Mouse (Mus musculus) stomach, embryonic 15.5 days (tissue): Measurements from ENCODE around the gene Foxp1. TPM values are rescaled to one million over a fixed set of nuclear protein-coding genes. Genes with fewer than 3 reads are reported as not detected.

Source experiments
- ATAC-seq: fragments of 200-750 bp; cut with Nextera tagmentation; 2 replicates; pipeline ENCODE4 v1.8.0; 2017; ENCODE audit warnings: low read depth, moderate number of reproducible peaks, moderate TSS enrichment; ENCODE audit not compliant: insufficient read depth, low FRiP score
- H3K27ac ChIP-seq: fragments of 300-500 bp; sonication (generic); 2 replicates; pipeline ENCODE4 v1.5.1; 2015; ENCODE audit warnings: mild to moderate bottlenecking, inconsistent platforms
- H3K27me3 ChIP-seq: fragments of 300-500 bp; sonication (generic); replicated peaks from 2 replicates; pipeline ENCODE4 v1.6.1; 2015; ENCODE audit warnings: inconsistent platforms
- H3K36me3 ChIP-seq: fragments of 300-500 bp; sonication (generic); 2 replicates; pipeline ENCODE4 v1.6.1; 2015; ENCODE audit warnings: inconsistent platforms
- H3K4me1 ChIP-seq: fragments of 300-500 bp; sonication (generic); 2 replicates; pipeline ENCODE4 v1.6.1; 2015; ENCODE audit warnings: inconsistent platforms
- H3K4me2 ChIP-seq: fragments of 300-500 bp; sonication (generic); 2 replicates; pipeline ENCODE4 v1.6.1; 2015; ENCODE audit warnings: mild to moderate bottlenecking, inconsistent platforms
- H3K4me3 ChIP-seq: fragments of 300-500 bp; sonication (generic); replicated peaks from 2 replicates; pipeline ENCODE4 v1.5.1; 2015; ENCODE audit warnings: inconsistent platforms
- H3K9ac ChIP-seq: fragments of 300-500 bp; sonication (generic); 2 replicates; pipeline ENCODE4 v1.6.1; 2015; ENCODE audit warnings: inconsistent platforms
- H3K9me3 ChIP-seq: fragments of 300-500 bp; sonication (generic); 2 replicates; pipeline ENCODE4 v1.6.1; 2016; ENCODE audit warnings: inconsistent platforms
- WGBS: fragments of 180-500 bp; shearing (Covaris S2); methylation state at CpG from one replicate; pipeline ENCODE4 v1.1.7; 2015; 5-methylcytosine and 5-hydroxymethylcytosine counted together
- polyA plus RNA-seq: library from polyadenylated mRNA; unstranded; fragments of >200 nt; fragmentation: Nextera tagmentation; extraction: Ambion mirVana; gene quantifications from 2 replicates; pipeline ENCODE4 v1.2.1, GENCODE M21; 2015

Foxp1 gene
- polyA plus RNA-seq, 1 experiment from 2014 or later, result 105 TPM

DNA sequence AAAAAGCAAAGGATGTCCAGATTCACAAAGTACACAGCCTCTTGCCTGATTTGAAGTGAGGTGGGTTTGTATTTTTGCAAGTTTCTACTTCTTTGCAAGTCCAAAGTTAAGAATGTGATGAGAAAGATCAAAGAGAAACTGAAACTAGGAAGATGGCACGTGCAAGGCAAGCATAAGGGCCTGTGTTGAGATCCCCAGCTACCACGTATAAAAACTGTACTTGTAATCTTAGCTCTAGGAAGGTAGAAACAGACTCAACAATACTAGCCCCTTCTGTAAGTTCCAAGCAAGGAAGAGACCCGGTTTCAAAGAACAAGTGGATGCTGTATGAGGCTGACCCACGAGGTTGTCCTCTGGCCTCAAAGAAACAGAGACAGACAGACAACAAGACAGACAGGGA lies 90.6 kb downstream of the Foxp1 start:
- Histone ChIP-seq H3K9ac (no peak overlapping the region), H3K9me3 (no peaks in the 10 kb centered on the region), H3K27me3 (no peaks in the 10 kb centered on the region), H3K27ac (no peak overlapping the region), H3K36me3 (peaks cover 6% of the 10 kb centered on the region; the same call in 1 of the 2 replicates), H3K4me1 (no peaks in the 10 kb centered on the region), H3K4me2 (no peak overlapping the region), H3K4me3 (no peak overlapping the region)
- WGBS, result 74% methylated on average over 4 of the region's 4 CpGs
- ATAC-seq, result no peak

DNA sequence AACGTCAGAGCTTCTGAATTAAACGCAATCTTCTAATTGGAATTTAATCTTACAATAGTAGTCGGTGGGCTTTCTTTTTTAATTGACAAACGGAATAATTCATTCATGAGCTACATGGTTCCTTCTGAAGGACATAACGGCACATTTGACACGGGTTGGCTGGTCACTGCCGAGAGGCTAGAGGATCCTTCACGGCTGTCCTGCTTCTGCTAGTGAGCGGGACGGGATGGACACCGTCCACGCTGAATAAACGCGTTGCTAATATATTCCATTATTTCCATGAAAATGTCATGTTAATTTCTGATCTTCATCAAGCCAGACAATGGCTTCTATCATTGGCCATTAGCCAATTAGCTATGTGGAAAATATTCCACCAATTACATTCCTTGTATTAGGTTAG lies 92.0 kb downstream of the Foxp1 start:
- Histone ChIP-seq H3K27me3 (no peaks in the 10 kb centered on the region), H3K36me3 (peaks cover 6% of the 10 kb centered on the region; the same call in 1 of the 2 replicates), H3K27ac (no peak overlapping the region), H3K4me1 (0 out of 2 replicates have a peak, but pooled peaks cover 2% of the 10 kb centered on the region), H3K4me3 (no peak overlapping the region), H3K9me3 (no peaks in the 10 kb centered on the region), H3K9ac (no peak overlapping the region), H3K4me2 (no peak overlapping the region)
- WGBS, result 94% methylated on average over 14 of the region's 14 CpGs
- ATAC-seq, result no peak

DNA sequence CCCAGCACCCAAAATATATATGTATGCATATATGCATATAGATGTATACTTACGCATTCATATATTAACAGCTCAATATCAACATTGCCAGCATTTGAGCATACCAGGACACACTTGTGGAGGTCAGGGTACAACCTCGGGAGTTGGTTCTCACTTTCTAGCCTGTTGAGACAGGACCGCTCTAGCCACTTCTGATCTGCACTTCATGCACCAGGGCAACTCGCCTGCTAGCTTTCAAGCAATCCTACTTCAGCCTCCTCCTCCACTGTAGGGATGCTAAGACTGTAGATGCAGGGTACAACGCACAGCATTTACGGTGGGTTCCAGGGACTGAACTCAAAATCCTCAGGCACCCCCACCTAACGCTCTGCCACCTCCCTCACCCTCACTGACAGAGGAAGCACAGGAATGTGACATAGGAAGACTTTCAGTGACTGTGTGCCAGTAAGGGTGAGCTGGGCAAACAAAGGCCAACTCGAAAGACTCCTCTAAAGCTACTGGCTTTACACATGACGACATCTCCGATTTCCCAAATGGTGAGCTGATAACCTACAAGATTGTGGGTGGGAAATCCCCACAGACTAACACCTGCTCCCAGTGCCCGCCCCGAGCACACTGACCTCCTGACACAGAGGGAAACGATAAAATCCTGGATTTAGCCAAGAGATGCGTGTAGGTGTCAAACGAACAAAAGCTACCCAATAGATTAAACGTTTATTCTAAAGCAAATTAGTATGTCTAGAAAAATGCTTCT lies 93.0 kb downstream of the Foxp1 start:
- H3K4me1 ChIP-seq, result 0 out of 2 replicates have a peak, but pooled peaks cover 6% of the 10 kb centered on the region
- 62% methylated on average over 16 of the region's 16 CpGs for WGBS
- no peaks in the 10 kb centered on the region for H3K36me3 ChIP-seq
- no peaks in the 10 kb centered on the region for H3K9me3 ChIP-seq
- no peak overlapping the region for H3K9ac ChIP-seq
- H3K27ac ChIP-seq, result no peak overlapping the region
- no peak overlapping the region for H3K4me2 ChIP-seq
- H3K4me3 ChIP-seq, result no peak overlapping the region
- no peaks in the 10 kb centered on the region for H3K27me3 ChIP-seq
- no peak for ATAC-seq

- Histone ChIP-seq H3K27ac (no peak overlapping the region), H3K4me2 (no peak overlapping the region), H3K9ac (no peak overlapping the region), H3K4me1 (0 out of 2 replicates have a peak, but pooled peaks cover 6% of the 10 kb centered on the region), H3K9me3 (no peaks in the 10 kb centered on the region), H3K4me3 (no peak overlapping the region), H3K36me3 (no peaks in the 10 kb centered on the region), H3K27me3 (no peaks in the 10 kb centered on the region)
- no peak for ATAC-seq
- 51% methylated on average over 2 of the region's 2 CpGs for WGBS
Observed at GRCm38 (mm10) chr6:99428961-99429360, 93.6 kb downstream of the Foxp1 start.

DNA sequence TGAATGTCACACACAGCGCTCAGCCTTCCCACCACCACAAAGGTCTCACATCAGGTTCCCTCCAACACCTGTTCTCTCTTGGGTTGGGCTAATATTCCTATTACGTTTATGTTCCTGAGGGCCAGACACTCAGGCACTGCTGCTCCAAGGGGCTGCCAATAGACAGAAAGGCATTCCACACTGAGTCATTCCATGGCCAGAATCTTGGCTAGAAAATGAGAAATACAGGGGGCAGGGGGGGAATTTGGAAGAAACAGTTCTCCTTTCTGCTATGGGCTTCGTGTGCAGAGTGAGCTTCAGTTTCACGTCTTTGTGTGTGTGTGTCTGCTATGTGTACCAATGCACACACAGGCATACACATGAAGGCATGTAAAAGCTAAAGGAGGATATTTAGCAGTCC lies 95.2 kb downstream of the Foxp1 start:
- ATAC-seq, result no peak
- WGBS, result 72% methylated on average over 4 of the region's 4 CpGs
- 0 out of 2 replicates have a peak, but pooled peaks cover 6% of the 10 kb centered on the region for H3K4me1 ChIP-seq
- H3K27me3 ChIP-seq, result no peaks in the 10 kb centered on the region
- H3K4me2 ChIP-seq, result no peak overlapping the region
- no peak overlapping the region for H3K27ac ChIP-seq
- H3K9ac ChIP-seq, result no peak overlapping the region
- H3K4me3 ChIP-seq, result no peak overlapping the region
- no peaks in the 10 kb centered on the region for H3K36me3 ChIP-seq
- H3K9me3 ChIP-seq, result no peaks in the 10 kb centered on the region

DNA sequence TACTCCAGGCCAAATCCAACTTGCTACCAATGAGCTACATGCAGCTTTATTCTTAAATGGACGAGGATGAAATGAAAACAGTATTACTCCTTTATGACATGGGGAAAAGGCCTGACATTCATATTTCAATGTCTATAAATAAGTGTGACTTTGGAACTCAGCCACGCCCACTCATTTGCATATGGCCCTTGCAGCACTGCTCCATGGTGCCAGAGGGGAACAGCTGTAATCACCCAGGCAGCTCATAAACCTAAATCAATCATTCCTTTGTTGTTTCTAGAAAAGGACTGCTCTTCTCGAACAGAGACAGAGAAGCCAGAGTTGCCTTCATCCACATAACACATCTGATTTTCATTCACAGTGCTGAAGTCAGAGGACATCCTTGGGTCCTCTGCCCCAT lies 97.5 kb downstream of the Foxp1 start:
- Histone ChIP-seq H3K9ac (no peak overlapping the region), H3K4me2 (no peak overlapping the region), H3K4me3 (no peak overlapping the region), H3K4me1 (0 out of 2 replicates have a peak, but pooled peaks cover 6% of the 10 kb centered on the region), H3K36me3 (no peaks in the 10 kb centered on the region), H3K27me3 (no peaks in the 10 kb centered on the region), H3K27ac (no peak overlapping the region), H3K9me3 (no peaks in the 10 kb centered on the region)
- no peak for ATAC-seq
- 52% methylated on average over 3 of the region's 3 CpGs for WGBS

DNA sequence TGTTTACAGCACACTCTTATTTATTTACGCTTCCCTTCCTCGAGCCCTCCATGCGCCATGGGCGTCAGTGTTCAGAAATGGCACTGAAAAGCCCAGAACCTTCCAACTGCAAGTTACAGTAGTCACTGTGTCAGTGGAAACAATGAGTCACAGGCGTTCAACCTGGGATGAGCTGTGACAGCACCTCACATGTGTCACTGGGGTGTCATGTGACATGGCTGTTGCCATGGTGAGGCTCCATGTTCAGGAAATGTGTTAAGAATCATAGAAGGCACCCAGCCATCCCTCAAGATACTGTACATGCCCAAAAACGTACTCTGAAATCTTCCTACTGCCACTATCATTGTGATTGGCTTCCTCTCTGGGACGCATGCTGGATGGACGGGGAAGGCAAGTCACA lies 101.9 kb downstream of the Foxp1 start:
- Histone ChIP-seq H3K27me3 (no peaks in the 10 kb centered on the region), H3K4me2 (no peak overlapping the region), H3K27ac (no peak overlapping the region), H3K4me3 (no peak overlapping the region), H3K9me3 (no peaks in the 10 kb centered on the region), H3K36me3 (no peaks in the 10 kb centered on the region), H3K9ac (no peak overlapping the region), H3K4me1 (0 out of 2 replicates have a peak, but pooled peaks cover 6% of the 10 kb centered on the region)
- ATAC-seq, result no peak
- WGBS, result 79% methylated on average over 8 of the region's 8 CpGs

DNA sequence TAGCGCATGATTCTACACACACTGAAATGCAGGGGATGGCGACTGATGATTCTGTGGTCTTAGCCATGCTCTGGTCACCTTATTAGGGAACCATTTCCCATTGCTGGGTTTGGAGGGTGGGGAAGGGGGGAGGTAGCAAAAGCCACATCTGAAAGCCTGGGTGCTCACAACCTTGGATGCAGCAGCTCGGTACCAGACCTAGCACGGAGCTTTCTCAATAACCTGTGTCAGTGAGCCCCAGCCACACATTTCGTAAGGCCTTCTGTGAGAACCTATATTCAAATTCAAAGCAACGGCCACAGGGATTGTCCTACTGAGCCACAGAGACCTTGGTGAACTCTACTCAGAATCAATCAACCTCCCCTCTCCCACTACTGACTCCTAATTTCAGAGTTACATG lies 109.9 kb downstream of the Foxp1 start:
- ATAC-seq, result no peak
- Histone ChIP-seq H3K4me2 (no peak overlapping the region), H3K36me3 (no peaks in the 10 kb centered on the region), H3K4me1 (0 out of 2 replicates have a peak, but pooled peaks cover 5% of the 10 kb centered on the region), H3K4me3 (no peak overlapping the region), H3K9me3 (no peaks in the 10 kb centered on the region), H3K27ac (no peak overlapping the region), H3K27me3 (no peaks in the 10 kb centered on the region), H3K9ac (no peak overlapping the region)
- WGBS, result 83% methylated on average over 6 of the region's 6 CpGs

- Histone ChIP-seq H3K27me3 (no peaks in the 10 kb centered on the region), H3K27ac (no peak overlapping the region), H3K4me1 (0 out of 2 replicates have a peak, but pooled peaks cover 5% of the 10 kb centered on the region), H3K9ac (no peak overlapping the region), H3K4me2 (no peak overlapping the region), H3K9me3 (no peaks in the 10 kb centered on the region), H3K4me3 (no peak overlapping the region), H3K36me3 (no peaks in the 10 kb centered on the region)
- 70% methylated on average over 5 of the region's 5 CpGs for WGBS
- no peak for ATAC-seq
Observed at GRCm38 (mm10) chr6:99409602-99410001, 112.9 kb downstream of the Foxp1 start.

DNA sequence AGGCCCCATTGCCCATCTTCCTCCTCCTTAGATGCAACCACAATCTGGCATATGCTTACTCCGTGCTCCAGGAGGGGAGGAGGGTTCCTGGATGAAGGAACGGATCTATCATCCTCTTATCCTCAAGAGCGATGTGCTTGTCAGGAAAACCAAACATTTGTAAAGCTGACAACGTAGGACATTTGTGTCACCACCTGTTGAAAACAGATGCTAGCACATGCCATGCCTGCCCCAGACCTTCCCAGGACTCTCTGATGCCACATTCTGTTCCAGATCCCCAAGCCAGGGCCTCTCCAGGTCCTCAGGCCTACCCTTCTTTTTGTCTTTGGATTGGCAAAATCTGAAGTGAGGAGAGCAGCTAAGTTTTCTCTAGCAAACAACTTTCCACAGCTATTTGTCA lies 113.6 kb downstream of the Foxp1 start:
- H3K4me2 ChIP-seq, result no peak overlapping the region
- no peak overlapping the region for H3K27ac ChIP-seq
- H3K4me3 ChIP-seq, result no peak overlapping the region
- H3K9me3 ChIP-seq, result no peaks in the 10 kb centered on the region
- no peak for ATAC-seq
- WGBS, result 58% methylated on average over 4 of the region's 4 CpGs
- no peak overlapping the region for H3K9ac ChIP-seq
- H3K27me3 ChIP-seq, result no peaks in the 10 kb centered on the region
- H3K36me3 ChIP-seq, result no peaks in the 10 kb centered on the region
- 0 out of 2 replicates have a peak, but pooled peaks cover 5% of the 10 kb centered on the region for H3K4me1 ChIP-seq

DNA sequence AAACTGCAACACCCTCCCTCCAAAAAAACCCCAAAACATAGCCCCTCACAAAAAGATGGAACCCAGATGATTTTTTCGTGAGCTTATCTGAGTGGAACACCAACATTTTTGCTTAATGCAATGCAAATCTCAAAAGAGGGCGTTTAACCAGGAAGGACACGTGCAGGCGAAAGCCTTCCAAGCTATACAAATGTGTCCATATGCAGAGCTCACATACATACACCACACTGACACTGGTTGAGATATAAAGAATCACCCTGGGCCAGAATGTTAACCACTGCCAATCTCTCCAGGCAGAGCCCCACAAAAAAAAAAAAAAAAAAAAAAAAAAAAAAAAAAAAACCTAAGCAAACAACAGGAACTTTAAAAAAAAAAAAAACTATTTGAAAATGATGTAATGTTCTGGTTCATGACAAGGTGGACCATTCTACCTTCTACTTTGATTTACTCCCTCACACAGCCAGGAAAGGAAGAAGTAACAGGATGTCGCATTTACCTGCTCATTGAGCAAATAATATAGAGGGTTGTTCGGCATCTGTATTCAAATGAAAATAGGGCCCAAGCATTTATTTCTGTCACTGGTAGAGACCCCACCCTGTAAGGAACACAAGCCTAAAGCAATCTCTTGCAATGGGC lies 118.6 kb downstream of the Foxp1 start:
- WGBS, result 75% methylated on average over 6 of the region's 6 CpGs
- Histone ChIP-seq H3K27me3 (no peaks in the 10 kb centered on the region), H3K27ac (no peak overlapping the region)

GRCm38 (mm10) chr6:99402941-99403340 lies 119.6 kb downstream of the Foxp1 start:
- no peak overlapping the region for H3K9ac ChIP-seq
- peaks cover 13% of the 10 kb centered on the region; the same call in 1 of the 2 replicates for H3K4me1 ChIP-seq
- H3K36me3 ChIP-seq, result 0 out of 2 replicates have a peak, but pooled peaks cover 4% of the 10 kb centered on the region
- H3K27me3 ChIP-seq, result no peaks in the 10 kb centered on the region
- WGBS, result 45% methylated on average over 9 of the region's 9 CpGs
- peak overlapping the region; percentile 46 for H3K27ac ChIP-seq
- no peak overlapping the region for H3K4me3 ChIP-seq
- no peak for ATAC-seq
- no peak overlapping the region for H3K4me2 ChIP-seq
- no peaks in the 10 kb centered on the region for H3K9me3 ChIP-seq

More for the DNA sequence above, 118.6 kb downstream of the Foxp1 start:
- no peak overlapping the region for H3K9ac ChIP-seq
- no peaks in the 10 kb centered on the region for H3K36me3 ChIP-seq
- no peak for ATAC-seq
- H3K4me3 ChIP-seq, result no peak overlapping the region
- H3K4me1 ChIP-seq, result peaks cover 13% of the 10 kb centered on the region; the same call in 1 of the 2 replicates
- H3K4me2 ChIP-seq, result no peak overlapping the region
- no peaks in the 10 kb centered on the region for H3K9me3 ChIP-seq
